Mouse (Mus musculus) ovary, postnatal 10 days (tissue): ENCODE measurements around the gene Oser1.
"Not testable (repeated sequence)": the region's sequence is repeated elsewhere in the genome, so short reads cannot be mapped to it uniquely, and the experiment has no call there.

Source experiments
- DNase-seq: peaks from one replicate; pipeline ENCODE4 v3.0.0; 2022; ENCODE audit warnings: low spot score

The Oser1 gene

DNA sequence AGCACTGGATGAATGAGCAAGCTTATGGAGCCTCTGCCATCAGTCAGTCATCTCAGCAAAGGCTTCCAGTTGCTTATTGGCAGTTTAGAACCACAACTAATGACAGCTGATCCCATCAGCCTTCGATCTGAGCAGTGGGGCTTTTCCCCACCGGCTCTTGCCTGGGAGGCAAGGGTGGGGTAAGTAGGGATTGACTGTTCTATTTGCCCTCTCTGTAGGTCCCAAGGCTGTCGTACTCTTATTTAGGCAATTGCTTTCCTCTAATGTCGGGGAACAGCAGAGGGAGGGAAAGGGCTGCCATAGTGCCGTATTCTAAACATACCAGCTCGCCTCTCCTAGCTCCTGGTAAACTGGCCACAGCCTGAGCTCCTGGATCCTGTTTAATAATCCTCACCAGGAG is at the start of gene Oser1:
Gene Oser1, minus strand, starts transcription at position 101 of the 400 bp plus-strand sequence.
- DNase-seq, result no peak

DNA sequence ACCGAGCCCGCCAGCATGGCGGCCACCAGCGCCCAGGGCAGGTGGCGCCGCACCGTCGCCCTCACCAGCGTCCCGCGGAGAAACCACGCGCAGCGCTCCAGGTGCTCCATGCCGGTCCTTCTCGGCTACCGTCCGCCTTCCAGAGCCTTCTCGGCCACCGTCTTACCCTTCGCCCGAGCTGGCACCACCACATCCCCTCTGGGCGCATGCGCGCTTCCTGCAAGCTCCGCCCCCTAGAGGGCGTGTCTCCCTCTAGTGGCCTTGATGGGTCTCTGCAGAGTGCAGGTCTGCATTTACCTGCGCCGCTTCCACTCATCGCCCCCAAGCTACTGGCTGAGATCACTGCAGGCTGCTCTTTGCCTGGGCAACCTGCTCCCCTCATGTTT is 48.0 kb upstream of the Oser1 start, which contains the start of gene Fitm2:
Gene Fitm2, minus strand, starts transcription at position 164 of the 386 bp plus-strand sequence.
- DNase-seq, result peak; percentile 95

DNA sequence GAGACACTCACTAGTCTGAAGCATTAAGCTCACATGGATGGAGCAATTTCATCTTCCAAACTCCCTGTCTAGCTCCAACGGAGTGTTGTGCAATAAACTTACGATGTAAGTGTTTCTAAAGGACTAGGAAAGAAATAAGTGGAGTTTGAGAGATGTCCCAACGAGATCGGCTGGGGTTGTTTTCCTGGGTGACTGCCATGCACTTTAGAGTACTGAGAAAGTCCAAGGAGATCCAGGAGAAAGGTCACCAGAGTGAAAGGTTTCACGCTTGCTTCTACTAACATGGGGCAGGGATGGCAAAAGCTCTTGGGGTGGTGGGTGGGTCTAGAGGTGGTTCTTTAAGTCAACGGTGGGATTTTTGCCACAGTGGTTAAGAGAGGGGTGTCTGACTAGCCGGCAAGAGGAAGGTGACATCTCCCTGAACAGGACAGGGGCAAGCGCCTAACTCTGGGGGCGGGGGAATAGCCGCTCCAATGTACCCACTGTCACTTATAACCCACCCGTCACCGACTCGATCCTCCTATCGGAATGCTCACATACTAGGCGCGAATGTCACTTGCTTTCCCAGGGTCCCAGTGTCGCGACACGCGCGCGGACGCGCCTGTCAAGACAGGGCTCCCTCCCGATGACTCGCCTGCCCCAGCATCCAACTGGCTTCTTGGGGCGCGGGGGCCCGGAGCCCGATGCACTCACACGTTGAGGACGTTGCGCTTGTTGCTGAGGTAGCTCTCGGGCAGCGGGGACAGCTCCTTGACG is 47.4 kb upstream of the Oser1 start:
- no peak for DNase-seq

DNA sequence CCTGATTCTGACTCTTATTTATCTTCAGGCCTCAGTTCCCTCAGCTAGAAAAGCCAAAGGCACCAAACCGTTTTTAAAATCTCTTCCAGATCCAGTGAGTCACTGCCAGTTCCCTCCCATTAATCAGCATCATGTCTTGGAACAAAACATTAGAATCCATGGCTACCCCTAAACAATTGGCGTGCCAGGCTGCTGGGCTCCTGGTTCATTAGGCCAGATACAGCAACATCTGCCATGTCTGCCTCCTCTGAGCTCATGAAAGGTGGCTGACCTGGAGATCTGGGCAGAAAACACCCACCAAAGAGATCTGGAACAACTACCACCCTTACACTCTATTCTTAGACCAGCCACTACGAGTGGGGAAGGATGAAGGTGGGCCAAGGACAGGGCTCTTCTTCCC is 46.6 kb upstream of the Oser1 start:
- no peak for DNase-seq

DNA sequence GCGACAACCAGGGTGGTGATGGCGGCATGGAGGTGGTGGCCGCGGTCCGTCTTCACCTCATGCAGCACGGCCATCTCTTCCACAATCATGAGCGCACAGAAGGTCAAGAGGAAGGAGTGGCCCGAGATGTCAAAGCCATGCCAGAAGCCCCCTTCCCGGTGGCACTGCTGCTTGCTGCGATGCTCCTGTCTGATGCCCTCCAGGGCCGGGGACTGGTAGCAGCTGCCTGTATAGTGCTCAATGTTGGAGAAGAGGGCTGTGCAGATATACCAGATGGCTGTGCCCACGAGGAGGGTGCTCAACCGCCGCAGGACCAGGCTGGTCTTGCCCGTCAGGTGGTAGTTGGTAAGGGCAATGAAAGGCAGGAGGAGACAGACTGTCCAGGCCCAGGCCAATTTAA is 45.2 kb upstream of the Oser1 start:
- no peak for DNase-seq

DNA sequence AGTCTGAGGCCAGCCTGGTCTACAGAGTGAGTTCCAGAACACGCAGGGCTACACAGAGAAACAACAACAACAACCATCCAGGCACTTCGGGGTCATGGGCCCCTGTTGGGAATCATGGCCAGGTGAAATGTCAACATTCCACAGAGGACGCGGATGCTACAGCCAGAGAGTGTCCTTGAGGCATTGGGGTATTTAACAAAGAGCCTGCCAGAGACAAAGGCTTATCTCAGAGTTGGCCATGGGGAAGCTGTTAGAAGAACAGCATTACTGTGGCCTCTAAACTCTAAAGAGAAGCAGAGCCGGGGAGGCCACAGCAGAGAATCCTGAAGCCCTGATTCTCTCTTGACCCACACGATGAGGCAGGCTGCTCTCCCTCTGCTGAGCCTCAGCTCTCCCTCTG is 44.4 kb upstream of the Oser1 start:
- no peak for DNase-seq

DNA sequence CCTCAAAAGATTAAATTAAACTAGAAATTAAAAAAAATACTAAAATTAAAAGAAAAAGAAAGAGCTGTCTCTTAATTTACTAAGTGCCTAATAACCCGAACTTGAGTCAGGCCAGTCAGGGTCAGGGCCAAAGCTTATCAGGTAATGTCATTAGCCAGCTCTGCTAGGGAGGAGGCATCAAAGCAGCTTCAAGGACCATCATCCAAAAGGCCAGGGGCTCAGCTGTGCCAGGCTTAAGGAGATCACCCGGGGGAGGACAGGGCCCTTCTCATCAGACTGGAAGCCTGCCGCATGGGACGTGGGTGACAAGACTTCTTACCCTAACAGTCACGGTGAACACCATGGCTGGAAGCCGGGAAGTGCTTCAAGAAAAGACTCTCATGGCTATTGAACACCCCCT is 43.1 kb upstream of the Oser1 start:
- DNase-seq, result no peak

DNA sequence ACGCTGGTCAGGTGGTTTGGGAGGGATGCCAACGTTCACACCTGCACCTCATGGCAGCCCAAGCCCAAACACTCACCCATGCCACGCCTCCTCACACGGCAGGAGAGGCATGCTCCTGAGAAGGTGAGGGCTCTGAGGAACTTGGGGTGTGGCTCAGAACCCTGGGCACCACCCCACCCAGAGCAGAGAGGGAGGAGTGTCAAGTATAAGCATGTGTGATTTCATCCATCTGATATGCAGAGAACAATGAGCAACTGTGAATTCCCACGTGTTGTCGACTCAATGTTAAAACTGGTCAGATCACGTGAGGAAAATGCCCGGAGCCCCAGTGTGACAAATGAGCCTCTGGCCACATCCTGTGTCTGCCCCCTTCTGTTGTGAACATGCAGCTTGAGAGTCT is 42.3 kb upstream of the Oser1 start:
- DNase-seq, result no peak

DNA sequence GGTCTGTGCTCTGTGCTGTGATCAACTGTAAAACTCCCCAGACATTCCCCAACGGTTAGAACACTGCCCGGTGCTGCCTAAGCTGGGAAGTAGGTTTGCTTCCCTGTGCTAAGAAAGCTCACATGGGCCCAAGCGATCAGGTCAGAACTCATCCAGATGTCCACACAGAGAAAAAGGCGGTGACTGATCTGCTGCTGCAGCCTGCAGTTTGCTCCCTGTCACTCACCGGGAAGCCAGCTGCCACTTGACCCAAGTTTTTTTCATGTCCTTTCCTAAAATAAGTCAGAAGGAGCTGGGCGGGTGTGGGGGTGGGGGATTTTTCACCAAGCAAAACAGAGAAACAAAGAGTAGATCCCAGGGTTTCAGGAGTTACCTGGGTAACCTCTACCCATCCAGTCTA is 40.1 kb upstream of the Oser1 start:
- no peak for DNase-seq

DNA sequence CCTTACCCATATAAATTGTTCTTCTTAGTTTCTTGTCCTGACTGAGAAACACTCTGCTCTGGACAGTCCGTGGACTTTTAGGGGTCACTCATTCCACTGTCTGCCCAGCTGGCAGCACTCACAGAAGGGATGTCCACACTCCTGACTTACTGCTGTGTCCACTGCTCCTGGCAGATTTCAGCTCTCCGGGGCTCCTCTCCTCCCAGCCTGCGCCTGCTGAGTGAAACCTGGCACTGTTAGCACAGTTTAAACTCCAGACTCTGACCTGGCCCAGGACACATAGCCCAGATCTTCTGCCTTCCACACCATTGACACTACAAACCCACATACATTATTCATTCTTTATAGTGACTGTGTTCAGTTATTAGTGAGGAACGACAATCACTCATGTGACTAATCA is 39.5 kb upstream of the Oser1 start:
- no peak for DNase-seq

DNA sequence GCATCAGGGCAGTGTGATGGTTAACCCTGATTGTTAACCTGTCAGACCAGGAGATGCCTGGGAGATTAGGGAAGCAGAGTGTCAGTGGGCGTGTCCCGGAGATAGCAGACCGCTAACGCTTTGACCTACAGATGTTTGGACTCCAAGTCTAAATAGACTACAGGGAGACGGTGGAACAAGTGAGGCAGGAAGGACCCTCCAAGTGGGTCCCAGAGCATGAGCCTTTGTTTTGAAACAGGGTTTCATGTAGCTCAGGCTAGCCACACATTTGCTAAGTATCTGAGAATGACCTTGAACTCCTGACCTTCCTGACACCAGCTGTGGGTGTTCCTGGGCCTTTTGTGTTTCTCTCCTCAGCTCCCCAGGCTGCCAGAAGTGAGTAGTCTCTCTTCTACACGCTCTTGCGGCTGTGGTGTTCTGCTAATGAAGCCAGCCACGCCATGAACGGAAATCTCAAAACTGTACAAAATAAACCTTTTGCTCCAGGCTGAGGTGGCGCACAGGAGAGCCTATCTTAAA is 38.8 kb upstream of the Oser1 start:
- no peak for DNase-seq

DNA sequence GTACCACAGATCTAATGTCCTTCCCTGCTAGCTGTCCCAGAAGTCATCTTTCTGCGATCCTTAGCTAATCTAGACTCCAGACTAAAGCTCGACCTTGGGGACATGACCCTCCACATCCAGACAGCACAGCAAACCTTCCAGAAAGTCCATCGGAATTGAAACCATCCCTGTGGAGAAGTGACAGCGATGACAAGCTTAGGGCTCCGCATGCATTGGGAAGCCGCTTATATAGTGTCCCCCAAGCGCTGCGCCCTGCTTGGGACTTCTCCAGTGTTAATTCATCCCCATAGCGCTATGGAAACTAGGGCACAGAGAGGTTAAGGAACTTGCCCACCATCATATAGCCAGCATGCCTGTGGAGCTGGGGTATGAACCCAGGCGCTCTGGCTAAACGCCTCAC is 38.3 kb upstream of the Oser1 start:
- no peak for DNase-seq

DNA sequence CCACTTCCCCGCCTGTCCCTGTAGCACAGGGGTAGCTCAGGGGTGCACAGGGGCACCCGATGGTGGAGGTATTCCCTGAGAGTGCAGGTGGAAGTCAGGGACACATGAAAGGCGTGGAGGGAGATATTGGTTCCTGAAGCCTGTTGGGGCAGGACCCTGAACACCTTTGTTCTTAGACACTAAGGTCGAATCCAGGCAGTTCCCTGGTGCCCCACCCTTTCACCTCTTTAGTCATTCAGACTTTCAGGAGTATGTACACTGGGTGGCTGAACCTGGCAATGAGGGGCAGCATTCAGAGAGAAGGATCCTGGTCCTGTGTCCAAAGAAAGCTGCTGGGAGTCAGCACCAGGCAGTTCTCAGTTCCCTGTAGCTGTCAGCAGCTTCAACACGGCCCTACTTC is 37.9 kb upstream of the Oser1 start:
- no peak for DNase-seq

DNA sequence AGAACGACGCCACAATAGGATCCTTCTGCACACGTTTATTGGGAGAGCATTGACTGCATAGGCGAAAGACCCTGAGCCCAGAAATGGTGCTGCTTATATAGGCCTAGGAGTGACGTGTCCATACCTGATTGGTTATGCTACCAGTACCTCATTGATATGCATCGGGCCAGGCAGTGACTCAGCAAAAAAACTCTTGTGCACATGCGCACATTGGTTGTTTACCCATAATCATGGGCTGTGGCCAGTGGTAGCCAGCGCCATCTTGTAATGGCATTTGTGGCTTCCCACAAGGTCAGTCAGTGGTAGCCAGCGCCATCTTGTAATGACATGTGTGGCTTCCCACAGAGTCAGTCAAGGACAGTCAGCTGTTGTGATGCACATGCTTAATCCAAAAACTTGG is 36.8 kb upstream of the Oser1 start:
- not testable (repeated sequence) for DNase-seq

DNA sequence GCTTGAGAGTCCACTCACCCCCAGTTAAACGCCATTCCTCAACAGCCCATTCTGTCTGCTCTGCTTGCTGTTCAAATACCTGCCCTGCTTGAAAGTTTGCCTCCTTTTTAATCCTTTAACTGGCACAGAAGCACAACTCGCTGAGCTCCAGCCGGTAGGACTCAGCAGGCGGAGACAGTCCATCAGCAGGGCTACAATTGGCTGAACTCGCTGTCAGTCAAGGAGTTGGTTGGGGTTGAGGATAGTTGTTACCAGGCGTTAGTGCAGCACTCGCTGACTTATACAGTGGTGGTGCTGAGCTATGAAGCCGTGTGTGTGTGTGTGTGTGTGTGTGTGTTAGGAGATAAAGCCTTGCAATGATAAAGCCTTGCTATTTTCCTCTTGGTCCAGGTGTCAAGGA is 36.1 kb upstream of the Oser1 start:
- DNase-seq, result no peak

DNA sequence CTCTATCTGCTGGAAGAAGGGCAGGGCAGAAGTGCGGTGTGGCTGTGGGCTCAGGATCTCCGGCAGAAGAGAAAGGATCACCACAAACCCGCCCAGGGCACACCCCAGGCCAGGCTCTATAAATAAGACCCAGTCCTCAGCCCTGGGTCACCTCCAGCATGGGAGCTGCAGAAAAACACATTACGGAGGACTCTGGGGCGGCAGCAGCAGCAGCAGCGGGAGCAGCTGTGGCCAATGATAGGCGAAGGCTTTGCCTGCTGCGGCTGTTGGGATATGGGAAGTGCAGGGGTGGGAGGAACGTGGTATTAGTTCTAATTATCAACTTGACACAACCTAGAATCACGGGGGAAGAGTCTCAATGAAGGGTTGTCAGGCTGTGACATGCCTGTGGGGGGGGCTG is 34.9 kb upstream of the Oser1 start:
- DNase-seq, result no peak

DNA sequence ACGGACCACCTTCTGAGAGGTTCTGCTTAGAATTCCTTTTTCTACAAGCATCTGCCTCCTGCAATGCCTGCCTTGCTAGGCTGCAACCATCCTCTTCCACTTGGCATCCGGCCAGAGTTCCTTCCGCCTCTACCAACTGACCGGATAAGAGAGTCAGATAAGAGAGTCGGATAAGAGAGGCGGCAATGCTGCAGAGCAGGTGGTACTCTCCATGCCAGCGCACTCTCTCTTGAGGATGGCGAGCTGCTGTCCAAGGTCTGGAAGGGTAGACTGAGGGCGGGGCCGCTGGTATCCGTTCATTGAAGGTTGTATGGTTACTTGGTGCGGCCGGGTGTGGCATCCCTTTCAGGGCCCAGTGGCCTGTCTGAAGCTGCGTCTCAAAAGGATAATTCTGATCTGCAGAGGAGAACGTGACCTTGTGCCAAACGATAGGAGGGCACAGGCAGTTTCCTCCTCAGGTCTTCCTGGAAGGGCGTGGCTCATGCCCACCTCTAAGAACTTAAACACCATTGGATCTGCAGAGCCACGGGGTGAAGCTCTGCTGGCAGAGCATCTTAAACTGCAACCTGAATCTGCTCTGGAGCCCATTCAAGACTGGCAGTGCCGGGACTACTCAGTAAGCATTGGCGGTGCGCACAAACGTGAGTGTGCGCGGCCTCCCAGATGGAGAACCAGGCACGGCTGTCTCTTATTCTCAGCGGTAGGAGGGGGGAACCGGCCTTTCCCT is 34.2 kb upstream of the Oser1 start:
- no peak for DNase-seq

DNA sequence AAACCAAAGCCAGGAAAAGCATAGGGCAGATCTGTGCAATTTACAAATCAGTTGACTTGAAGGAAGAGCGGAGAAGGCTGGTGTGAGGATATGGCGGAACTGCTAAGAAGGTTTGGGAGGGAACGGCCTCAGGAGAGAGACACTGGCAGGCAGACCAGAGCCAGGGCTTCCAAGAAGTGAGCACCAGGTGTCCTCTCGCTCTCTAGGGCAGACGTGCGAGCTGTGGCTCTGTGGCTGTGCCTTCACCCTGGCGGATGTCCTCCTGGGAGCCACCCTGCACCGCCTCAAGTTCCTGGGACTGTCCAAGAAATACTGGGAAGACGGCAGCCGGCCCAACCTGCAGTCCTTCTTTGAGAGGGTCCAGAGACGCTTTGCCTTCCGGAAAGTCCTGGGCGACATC is 28.9 kb upstream of the Oser1 start:
- no peak for DNase-seq

DNA sequence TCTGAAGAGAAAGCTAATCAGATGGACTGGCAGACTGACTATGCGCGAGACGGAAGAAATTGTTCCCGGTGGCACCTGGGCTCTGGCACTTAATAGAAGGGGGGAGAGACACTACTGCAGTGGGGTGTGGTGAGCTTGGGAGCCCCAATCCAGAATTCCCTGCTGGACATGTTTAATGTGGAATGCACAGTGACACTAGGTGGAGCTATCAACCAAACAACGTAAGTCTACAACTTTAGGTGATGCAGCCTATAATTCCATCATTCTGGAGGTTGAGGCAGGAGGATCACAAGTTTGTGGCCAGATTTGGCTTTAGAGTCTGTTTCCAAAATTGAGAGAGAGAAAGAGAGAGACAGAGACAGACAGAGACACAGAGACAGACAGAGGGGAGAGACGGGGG is 28.2 kb upstream of the Oser1 start:
- DNase-seq, result no peak

DNA sequence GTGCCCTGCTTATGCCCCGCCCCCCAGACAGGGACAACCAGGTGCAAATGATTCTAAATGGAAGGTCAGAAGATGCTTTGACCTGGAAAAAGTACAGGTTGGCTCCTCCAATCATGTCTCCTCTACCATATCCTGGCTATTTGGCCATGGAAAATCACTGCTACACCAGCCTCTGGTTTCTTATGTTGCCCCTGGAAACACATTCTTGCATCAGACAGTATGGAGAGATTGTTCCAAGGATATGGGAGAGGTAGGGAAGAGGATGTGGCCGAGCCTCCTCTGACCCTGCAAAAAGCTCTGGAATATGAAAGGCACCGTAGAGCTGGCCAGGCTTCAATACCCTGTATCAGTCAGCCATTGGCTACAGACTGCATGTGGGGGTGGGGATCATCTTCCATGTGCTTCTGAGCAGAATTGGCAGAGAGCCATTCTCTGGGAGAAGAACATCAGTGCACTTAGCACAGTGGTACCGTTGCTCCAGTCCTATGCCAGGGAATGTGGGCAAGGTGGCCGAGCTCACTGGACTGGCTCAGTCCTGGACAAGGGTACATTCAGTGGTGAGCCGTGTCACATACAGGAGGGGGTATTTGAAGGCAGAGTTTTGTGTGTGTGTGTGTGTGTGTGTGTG is 26.3 kb upstream of the Oser1 start:
- no peak for DNase-seq

DNA sequence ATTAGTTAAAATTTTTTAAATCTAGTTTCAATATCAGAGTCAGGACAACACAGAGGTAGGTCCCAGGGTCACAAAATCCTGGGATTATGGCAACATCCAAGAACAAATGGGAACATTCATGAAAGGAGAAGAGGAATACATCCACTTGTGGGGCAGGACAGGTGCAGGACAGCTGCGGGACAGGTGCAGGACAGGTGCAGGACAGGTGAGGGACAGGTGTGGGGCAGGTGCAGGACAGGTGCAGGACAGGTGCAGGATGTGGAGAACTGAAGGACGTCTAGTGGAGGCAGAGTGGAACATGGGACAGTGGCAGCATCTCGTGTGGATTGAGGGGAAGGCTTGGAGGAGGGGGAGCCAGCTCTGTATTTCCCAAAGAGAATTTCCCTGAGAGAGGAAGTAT is 24.8 kb upstream of the Oser1 start:
- DNase-seq, result no peak

DNA sequence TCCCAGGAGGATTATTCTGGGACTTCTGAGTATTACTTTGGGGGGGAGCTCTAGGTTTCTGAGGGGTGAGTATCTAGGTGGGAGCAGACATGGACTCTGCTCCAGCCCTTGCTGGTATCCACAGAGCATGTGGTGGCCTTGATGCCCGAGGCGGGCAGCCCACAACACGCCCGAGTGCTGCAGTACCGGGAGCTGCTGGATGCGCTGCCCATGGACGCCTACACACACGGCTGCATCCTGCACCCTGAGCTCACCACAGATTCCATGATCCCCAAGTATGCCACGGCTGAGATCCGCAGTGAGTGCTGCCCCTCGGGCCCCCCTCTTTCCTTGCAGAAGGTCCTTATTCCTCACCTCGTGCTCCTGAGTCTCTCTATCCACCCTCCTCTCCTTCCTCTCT is 22.9 kb upstream of the Oser1 start:
- no peak for DNase-seq

DNA sequence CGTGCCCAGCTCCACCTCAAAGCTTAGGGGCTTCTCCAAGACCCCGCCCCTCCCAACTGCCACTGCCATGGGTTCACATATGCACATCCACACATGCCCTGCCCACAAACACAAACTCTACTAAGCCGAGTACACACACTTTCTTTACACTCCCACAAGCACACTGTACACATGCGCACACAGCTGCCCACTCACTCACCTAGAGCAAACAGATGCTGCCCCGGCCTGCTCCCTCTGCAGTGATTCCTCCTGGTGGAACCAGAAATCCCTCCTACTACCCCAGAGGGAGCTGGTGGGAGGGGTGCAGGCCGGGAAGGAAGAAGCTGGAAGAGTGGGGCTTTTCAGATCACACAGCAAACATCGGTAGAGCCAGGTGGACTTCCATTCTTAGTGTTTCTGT is 19.5 kb upstream of the Oser1 start:
- DNase-seq, result no peak
